Mouse (Mus musculus) MEL (cell line): ENCODE data around the gene Kcnd2. TPM values are rescaled to one million over a fixed set of nuclear protein-coding genes. Genes with fewer than 3 reads are reported as not detected.

ENCODE experiments used
- DNase-seq: peaks from one replicate; pipeline ENCODE4 v3.0.0; 2011; ENCODE audit warnings: low read depth, low spot score
- H3K27ac ChIP-seq: 2 replicates; pipeline ENCODE4 v1.5.1; 2012; ENCODE audit warnings: low read depth, mild to moderate bottlenecking, control low read depth, low read length, moderate library complexity; ENCODE audit not compliant: control insufficient read depth
- H3K27me3 ChIP-seq, 2 experiments: fragments of 150-350 bp in 1 of 2; sonication (generic) in 1 of 2; 2 replicates each; pipeline ENCODE4 v1.6.1; 2012; ENCODE audit warnings: low read length in 2 of 2, mild to moderate bottlenecking in 2 of 2, improper control_type of control experiment in 1 of 2, moderate library complexity in 1 of 2; ENCODE audit not compliant: insufficient read depth in 2 of 2, control insufficient read depth in 1 of 2
- H3K36me3 ChIP-seq, 2 experiments: 2 replicates each; pipeline ENCODE4 v1.6.1; 2012 to 2014; ENCODE audit warnings: low read length in 2 of 2, improper control_type of control experiment in 1 of 2, inconsistent platforms in 1 of 2, mild to moderate bottlenecking in 1 of 2; ENCODE audit not compliant: insufficient read depth in 2 of 2, control insufficient read depth in 1 of 2
- H3K4me1 ChIP-seq, 2 experiments: fragments of 150-350 bp in 1 of 2; sonication (generic) in 1 of 2; 2 replicates each; pipeline ENCODE4 v1.6.1; 2012; ENCODE audit warnings: low read length in 2 of 2, improper control_type of control experiment in 1 of 2, mild to moderate bottlenecking in 1 of 2; ENCODE audit not compliant: insufficient read depth in 2 of 2, control insufficient read depth in 1 of 2
- H3K4me3 ChIP-seq, 2 experiments: fragments of 150-350 bp in 1 of 2; sonication (generic) in 1 of 2; 2 replicates each; pipeline ENCODE4 v1.5.1; 2012; ENCODE audit warnings: low read depth in 2 of 2, low read length in 2 of 2, mild to moderate bottlenecking in 2 of 2, moderate library complexity in 2 of 2, control low read depth in 1 of 2, improper control_type of control experiment in 1 of 2; ENCODE audit not compliant: control insufficient read depth in 1 of 2, insufficient read depth in 1 of 2
- H3K79me2 ChIP-seq: 2 replicates; pipeline ENCODE4 v1.6.1; 2012; ENCODE audit warnings: mild to moderate bottlenecking, low read length, moderate library complexity; ENCODE audit not compliant: control insufficient read depth, poor library complexity, insufficient read depth
- H3K9ac ChIP-seq: 2 replicates; pipeline ENCODE4 v1.6.1; 2012; ENCODE audit warnings: low read depth, mild to moderate bottlenecking, control low read depth, low read length, moderate library complexity; ENCODE audit not compliant: control insufficient read depth, poor library complexity, severe bottlenecking
- H3K9me3 ChIP-seq: fragments of 150-350 bp; sonication (generic); replicated peaks from 2 replicates; pipeline ENCODE4 v1.6.1; 2012; ENCODE audit warnings: mild to moderate bottlenecking, low read length, improper control_type of control experiment, moderate library complexity; ENCODE audit not compliant: insufficient read depth
- CHD1 ChIP-seq: IDR thresholded peaks from 2 replicates; pipeline ENCODE4 v1.6.1; 2012; ENCODE audit warnings: low read depth, mild to moderate bottlenecking, inconsistent platforms, low read length, improper control_type of control experiment
- CTCF ChIP-seq, 3 experiments: IDR thresholded peaks in 2 of 3; conservative IDR thresholded peaks in 1 of 3; 2 replicates each; pipeline ENCODE4 v1.5.1; 2011 to 2012; ENCODE audit warnings: low read length in 3 of 3, low read depth in 2 of 3, mild to moderate bottlenecking in 2 of 3, improper control_type of control experiment in 1 of 3, inconsistent platforms in 1 of 3, mixed read lengths in 1 of 3, moderate library complexity in 1 of 3; ENCODE audit not compliant: control insufficient read depth in 1 of 3, insufficient read depth in 1 of 3, poor library complexity in 1 of 3, severe bottlenecking in 1 of 3
- ETS1 ChIP-seq: IDR thresholded peaks from 2 replicates; pipeline ENCODE4 v1.6.1; 2012; ENCODE audit warnings: low read depth, mild to moderate bottlenecking, inconsistent platforms, low read length, improper control_type of control experiment, moderate library complexity
- GABPA ChIP-seq: IDR thresholded peaks from 2 replicates; pipeline ENCODE4 v1.6.1; 2012; ENCODE audit warnings: low read depth, mild to moderate bottlenecking, inconsistent platforms, low read length, improper control_type of control experiment, moderate library complexity
- HCFC1 ChIP-seq: IDR thresholded peaks from 2 replicates; pipeline ENCODE4 v1.6.1; 2012; ENCODE audit warnings: low read depth, mild to moderate bottlenecking, inconsistent platforms, low read length, improper control_type of control experiment, moderate library complexity
- MAX ChIP-seq: IDR thresholded peaks from 2 replicates; pipeline ENCODE4 v1.6.1; 2011; ENCODE audit warnings: low read length, improper control_type of control experiment
- NELFE ChIP-seq: IDR thresholded peaks from 2 replicates; pipeline ENCODE4 v1.6.1; 2011; ENCODE audit warnings: low read depth, low read length, improper control_type of control experiment
- NRF1 ChIP-seq: IDR thresholded peaks from 2 replicates; pipeline ENCODE4 v1.6.1; 2014; ENCODE audit warnings: low read depth, mild to moderate bottlenecking, inconsistent platforms, low read length, improper control_type of control experiment, moderate library complexity; ENCODE audit not compliant: poor library complexity, insufficient read depth, severe bottlenecking
- POLR2AphosphoS5 ChIP-seq: IDR thresholded peaks from 2 replicates; pipeline ENCODE4 v1.6.1; 2012; ENCODE audit warnings: low read depth, borderline replicate concordance, mild to moderate bottlenecking, inconsistent platforms, low read length, moderate library complexity, mixed read lengths
- RAD21 ChIP-seq: IDR thresholded peaks from 2 replicates; pipeline ENCODE4 v1.6.1; 2011; ENCODE audit warnings: mild to moderate bottlenecking, low read depth, low read length, improper control_type of control experiment
- RCOR1 ChIP-seq: IDR thresholded peaks from 2 replicates; pipeline ENCODE4 v1.6.1; 2012; ENCODE audit warnings: low read depth, mild to moderate bottlenecking, inconsistent platforms, low read length, improper control_type of control experiment
- TAL1 ChIP-seq: IDR thresholded peaks from 2 replicates; pipeline ENCODE4 v1.6.1; 2012; ENCODE audit warnings: mild to moderate bottlenecking, inconsistent platforms, low read length, moderate library complexity, mixed read lengths
- TBP ChIP-seq: IDR thresholded peaks from 2 replicates; pipeline ENCODE4 v1.8.0; 2011; ENCODE audit warnings: low read depth, low read length, improper control_type of control experiment
- TCF12 ChIP-seq: IDR thresholded peaks from 2 replicates; pipeline ENCODE4 v1.6.1; 2014; ENCODE audit warnings: low read depth, mild to moderate bottlenecking, inconsistent platforms, low read length, improper control_type of control experiment, moderate library complexity
- USF1 ChIP-seq: IDR thresholded peaks from 2 replicates; pipeline ENCODE4 v1.6.1; 2014; ENCODE audit warnings: low read depth, mild to moderate bottlenecking, inconsistent platforms, low read length, improper control_type of control experiment, moderate library complexity
- ZKSCAN1 ChIP-seq: IDR thresholded peaks from 2 replicates; pipeline ENCODE4 v1.6.1; 2012; ENCODE audit warnings: low read depth, mild to moderate bottlenecking, inconsistent platforms, low read length, improper control_type of control experiment, moderate library complexity
- polyA plus RNA-seq, 2 experiments: library from polyadenylated mRNA; stranded (reverse) in 1 of 2; unstranded in 1 of 2; fragments of >175 nt in 1 of 2; fragments of >200 nt in 1 of 2; gene quantifications; 2 replicates each; pipeline versions ENCODE4 v1.2.1 to v1.2.4; 2012; ENCODE audit warnings: low replicate concordance in 2 of 2, low read depth in 1 of 2; ENCODE audit not compliant: insufficient read length in 2 of 2, insufficient read depth in 1 of 2, missing spikeins in 1 of 2
- total RNA-seq: library from RNA; depleted of rRNA; stranded (reverse); fragments of 300-350 nt; gene quantifications from 2 replicates; pipeline ENCODE4 v1.2.3, GENCODE M21; 2012

Kcnd2 gene
- total and polyA plus RNA-seq, 3 experiments = not detected

GRCm38 (mm10) chr6:21534820-21535219 is 319.5 kb downstream of the Kcnd2 start:
- DNase-seq = peak; percentile 3
- Histone ChIP-seq H3K4me1 (no peaks in the 10 kb centered on the region), H3K27me3 (no peaks in the 10 kb centered on the region), H3K9me3 (no peaks in the 10 kb centered on the region), H3K9ac (no peak overlapping the region), H3K36me3 (no peaks in the 10 kb centered on the region), H3K79me2 (no peaks in the 10 kb centered on the region), H3K4me3 (no peak overlapping the region), H3K27ac (no peak overlapping the region)
- TF ChIP-seq RCOR1 (no peak), CTCF (IDR thresholded peaks at IDR 0.05 in 2 of 3, conservative IDR thresholded peaks at IDR 0.05 in 1 of 3; ENCODE audit: control insufficient read depth in 1 of 3, insufficient read depth in 1 of 3, low read depth in 2 of 3, low read length in 3 of 3, poor library complexity in 1 of 3, severe bottlenecking in 1 of 3) (peak; percentile 16 to 34 (median 32); a peak in 4 of 6 replicates), RAD21 (peak; percentile 33), TAL1 (no peak), USF1 (no peak)

- Histone ChIP-seq H3K9me3 (no peaks in the 10 kb centered on the region), H3K27me3 (no peaks in the 10 kb centered on the region), H3K4me1 (no peaks in the 10 kb centered on the region), H3K27ac (no peak overlapping the region), H3K9ac (no peak overlapping the region), H3K36me3 (no peaks in the 10 kb centered on the region), H3K79me2 (no peaks in the 10 kb centered on the region), H3K4me3 (no peak overlapping the region)
- no peak for DNase-seq
- no peak for TF ChIP-seq HCFC1
- no peak for TF ChIP-seq NRF1
- no peak for TF ChIP-seq TBP
- TF ChIP-seq NELFE = no peak
- TF ChIP-seq TCF12 = no peak
- TF ChIP-seq POLR2AphosphoS5 = no peak
- no peak for TF ChIP-seq RCOR1
- no peak for TF ChIP-seq ETS1
- TF ChIP-seq MAX = no peak
- no peak for TF ChIP-seq ZKSCAN1
- no peak for TF ChIP-seq CHD1
Measured at GRCm38 (mm10) chr6:21551501-21551900, 336.2 kb downstream of the Kcnd2 start.

GRCm38 (mm10) chr6:21570964-21571363 is 355.7 kb downstream of the Kcnd2 start:
- DNase-seq = no peak
- no peak for TF ChIP-seq CHD1
- no peak for TF ChIP-seq GABPA
- TF ChIP-seq TAL1 = no peak
- TF ChIP-seq, all 39 proteins: peak for 0
- H3K36me3 ChIP-seq = no peaks in the 10 kb centered on the region

More at GRCm38 (mm10) chr6:21570964-21571363, 355.7 kb downstream of the Kcnd2 start:
- no peaks in the 10 kb centered on the region for H3K9me3 ChIP-seq
- H3K4me1 ChIP-seq = no peaks in the 10 kb centered on the region
- no peak overlapping the region for H3K4me3 ChIP-seq
- no peak overlapping the region for H3K27ac ChIP-seq
- no peaks in the 10 kb centered on the region for H3K27me3 ChIP-seq
- no peaks in the 10 kb centered on the region for H3K79me2 ChIP-seq
- no peak overlapping the region for H3K9ac ChIP-seq
